Mouse (Mus musculus) limb, embryonic 14.5 days (tissue): ENCODE data around the gene Ripor2. TPM values are rescaled to one million over a fixed set of nuclear protein-coding genes. Genes with fewer than 3 reads are reported as not detected.

Experiments
- ATAC-seq: fragments of 200-750 bp; cut with Nextera tagmentation; 2 replicates; pipeline ENCODE4 v1.8.0; 2017; ENCODE audit warnings: low read depth, moderate number of reproducible peaks, moderate TSS enrichment; ENCODE audit not compliant: low FRiP score
- DNase-seq: peaks from one replicate; pipeline ENCODE4 v3.0.0-alpha.2; 2015; ENCODE audit warnings: low spot score
- H3K27ac ChIP-seq: fragments of 300-500 bp; sonication (generic); replicated peaks from 2 replicates; pipeline ENCODE4 v1.5.1; 2014; ENCODE audit warnings: low read depth, mild to moderate bottlenecking, low read length, moderate library complexity, mixed read lengths
- H3K27me3 ChIP-seq: fragments of 300-500 bp; sonication (generic); 2 replicates; pipeline ENCODE4 v1.6.1; 2014; ENCODE audit warnings: low read length, mixed read lengths; ENCODE audit not compliant: control insufficient read depth, insufficient read depth
- H3K36me3 ChIP-seq: fragments of 300-500 bp; sonication (generic); 2 replicates; pipeline ENCODE4 v1.6.1; 2014; ENCODE audit warnings: mild to moderate bottlenecking, low read length, moderate library complexity, mixed read lengths; ENCODE audit not compliant: control insufficient read depth, insufficient read depth
- H3K4me1 ChIP-seq: fragments of 300-500 bp; sonication (generic); 2 replicates; pipeline ENCODE4 v1.6.1; 2014; ENCODE audit warnings: antibody characterized with exemption, low read length, mixed read lengths; ENCODE audit not compliant: control insufficient read depth, insufficient read depth
- H3K4me2 ChIP-seq: fragments of 300-500 bp; sonication (generic); replicated peaks from 2 replicates; pipeline ENCODE4 v1.6.1; 2014; ENCODE audit warnings: low read depth, mild to moderate bottlenecking, low read length, moderate library complexity; ENCODE audit not compliant: severe bottlenecking
- H3K4me3 ChIP-seq: fragments of 300-500 bp; sonication (generic); replicated peaks from 2 replicates; pipeline ENCODE4 v1.5.1; 2014; ENCODE audit warnings: low read length
- H3K9ac ChIP-seq: fragments of 300-500 bp; sonication (generic); 2 replicates; pipeline ENCODE4 v1.6.1; 2014; ENCODE audit warnings: mild to moderate bottlenecking, low read depth, low read length, moderate library complexity; ENCODE audit not compliant: severe bottlenecking
- H3K9me3 ChIP-seq: fragments of 300-500 bp; sonication (generic); 2 replicates; pipeline ENCODE4 v1.6.1; 2016; ENCODE audit warnings: low read length; ENCODE audit not compliant: control insufficient read depth
- POLR2A ChIP-seq: fragments of 200-500 bp; IDR thresholded peaks from 2 replicates; pipeline ENCODE4 v1.8.0; 2012; ENCODE audit warnings: inconsistent platforms, mild to moderate bottlenecking, moderate library complexity, borderline replicate concordance; ENCODE audit not compliant: insufficient read depth, insufficient read length; ENCODE audit errors: extremely low read depth
- WGBS: fragments of 180-500 bp; shearing (Covaris S2); extraction: QIAGEN DNeasy Blood & Tissue Kit; methylation state at CpG from one replicate; pipeline ENCODE4 v1.1.7; 2014; 5-methylcytosine and 5-hydroxymethylcytosine counted together
- polyA plus RNA-seq, 2 experiments: library from polyadenylated mRNA; depleted of rRNA in 1 of 2; stranded (reverse) in 1 of 2; unstranded in 1 of 2; fragments of >200 nt; fragmentation: Nextera tagmentation in 1 of 2; extraction: Ambion mirVana in 1 of 2; gene quantifications; 2 replicates each; pipeline versions ENCODE4 v1.2.1 to v1.2.3; 2012 to 2014

Gene Ripor2
- polyA plus RNA-seq, 2 experiments = 5.1 TPM

DNA sequence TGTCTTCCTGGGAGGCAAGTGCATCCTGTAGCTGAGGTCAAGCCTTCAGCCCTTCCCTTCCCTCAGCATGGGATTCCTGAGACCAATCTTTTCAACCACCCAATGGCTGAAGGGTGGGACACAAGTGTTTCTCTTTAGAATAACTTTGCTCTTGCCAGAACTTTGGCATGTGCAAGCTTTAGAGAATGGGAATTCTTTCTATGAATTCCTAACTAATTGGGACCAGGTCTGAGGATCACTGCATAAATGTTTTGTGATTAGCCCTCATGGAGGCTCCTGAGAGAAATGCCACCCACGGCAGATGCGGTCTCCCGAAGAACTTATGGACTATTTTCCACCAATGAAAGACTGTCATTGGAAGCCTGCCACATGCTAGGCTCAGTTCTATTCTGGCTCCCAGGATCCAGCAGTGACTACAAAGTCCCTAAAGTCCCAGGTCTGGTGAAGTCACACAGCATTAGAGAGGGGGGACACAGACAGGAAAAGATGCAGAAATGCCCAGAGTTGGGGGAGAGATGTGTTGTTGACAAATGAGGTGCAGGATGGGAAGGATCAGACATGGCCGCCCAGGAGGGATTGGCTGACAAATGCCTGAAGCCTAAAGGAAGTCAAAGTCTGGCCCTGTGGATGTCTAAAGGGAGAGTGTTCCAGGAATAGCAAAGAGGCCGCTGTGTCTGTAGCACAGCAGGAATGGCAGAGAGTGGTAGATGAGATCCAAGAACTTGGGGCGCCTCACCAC, 44.9 kb downstream of the Ripor2 start:
- no peak overlapping the region for H3K4me3 ChIP-seq
- H3K4me1 ChIP-seq = peaks cover 5% of the 10 kb centered on the region; the same call in 1 of the 2 replicates
- no peak overlapping the region for H3K4me2 ChIP-seq
- no peak overlapping the region for H3K9ac ChIP-seq
- no peak for TF ChIP-seq POLR2A
- ATAC-seq (no peak), DNase-seq (peak; percentile 34)
- no peaks in the 10 kb centered on the region for H3K27me3 ChIP-seq
- H3K36me3 ChIP-seq = no peaks in the 10 kb centered on the region
- no peaks in the 10 kb centered on the region for H3K9me3 ChIP-seq
- WGBS = 77% methylated on average over 6 of the region's 6 CpGs
- H3K27ac ChIP-seq = no peak overlapping the region

DNA sequence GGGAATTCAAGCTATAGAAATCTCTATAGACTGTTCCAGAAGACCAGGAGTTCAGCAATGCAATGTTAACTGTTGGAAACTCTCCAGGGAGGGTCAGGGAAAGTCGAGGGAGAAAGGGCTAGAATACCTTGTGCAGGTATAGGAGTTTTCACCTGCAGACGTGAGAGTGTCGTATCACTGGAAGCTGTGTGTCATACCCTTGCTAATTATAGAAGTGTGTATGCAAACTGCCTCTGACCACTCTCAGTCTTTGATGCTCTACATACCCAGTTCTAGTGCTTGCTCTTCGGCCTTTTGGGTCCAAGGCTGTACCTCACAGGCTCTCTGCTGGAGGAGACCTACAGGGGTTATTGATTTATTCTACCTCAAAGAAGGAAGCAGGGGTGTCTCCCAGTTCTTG, 46.2 kb downstream of the Ripor2 start:
- TF ChIP-seq POLR2A = no peak
- no peak for ATAC-seq
- Histone ChIP-seq H3K4me2 (no peak overlapping the region), H3K4me1 (peaks cover 5% of the 10 kb centered on the region; the same call in 1 of the 2 replicates), H3K27me3 (no peaks in the 10 kb centered on the region), H3K27ac (no peak overlapping the region), H3K9ac (no peak overlapping the region), H3K36me3 (no peaks in the 10 kb centered on the region), H3K4me3 (no peak overlapping the region), H3K9me3 (no peaks in the 10 kb centered on the region)
- DNase-seq = no peak
- 85% methylated on average over 4 of the region's 4 CpGs for WGBS

DNA sequence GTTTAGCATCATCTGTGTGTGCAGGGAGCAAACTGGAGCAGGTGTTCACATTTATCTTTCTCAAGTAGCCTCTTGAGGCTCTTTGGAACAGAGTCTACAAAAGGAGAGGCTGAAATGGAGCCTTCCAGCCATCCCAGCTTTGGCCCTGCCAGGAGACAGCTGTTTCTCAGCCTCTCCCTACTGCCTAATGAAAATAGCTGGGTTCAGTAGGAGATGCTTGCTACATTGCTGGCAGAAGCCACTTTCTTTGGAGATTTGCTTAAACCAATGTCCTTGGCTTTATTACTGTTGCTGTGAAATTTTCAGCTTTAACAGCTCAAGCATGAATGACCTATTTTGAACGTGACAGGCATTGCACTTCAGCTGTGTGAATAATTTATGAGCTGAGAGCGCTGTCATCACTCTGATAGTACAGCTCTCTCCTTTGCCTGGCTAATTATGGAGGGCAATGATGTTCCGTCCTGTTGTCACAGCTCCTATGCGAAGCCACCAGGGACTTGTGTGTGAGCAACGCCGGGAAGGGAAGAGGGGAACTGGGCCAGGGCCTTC, 47.2 kb downstream of the Ripor2 start:
- no peak overlapping the region for H3K9ac ChIP-seq
- WGBS = 54% methylated on average over 6 of the region's 6 CpGs
- no peaks in the 10 kb centered on the region for H3K9me3 ChIP-seq
- peak; percentile 81 for ATAC-seq
- peak; percentile 73 for DNase-seq
- TF ChIP-seq POLR2A = no peak
- H3K4me1 ChIP-seq = peaks cover 5% of the 10 kb centered on the region; the same call in 1 of the 2 replicates
- H3K4me3 ChIP-seq = no peak overlapping the region
- no peaks in the 10 kb centered on the region for H3K27me3 ChIP-seq
- no peak overlapping the region for H3K27ac ChIP-seq
- H3K36me3 ChIP-seq = no peaks in the 10 kb centered on the region
- H3K4me2 ChIP-seq = no peak overlapping the region

DNA sequence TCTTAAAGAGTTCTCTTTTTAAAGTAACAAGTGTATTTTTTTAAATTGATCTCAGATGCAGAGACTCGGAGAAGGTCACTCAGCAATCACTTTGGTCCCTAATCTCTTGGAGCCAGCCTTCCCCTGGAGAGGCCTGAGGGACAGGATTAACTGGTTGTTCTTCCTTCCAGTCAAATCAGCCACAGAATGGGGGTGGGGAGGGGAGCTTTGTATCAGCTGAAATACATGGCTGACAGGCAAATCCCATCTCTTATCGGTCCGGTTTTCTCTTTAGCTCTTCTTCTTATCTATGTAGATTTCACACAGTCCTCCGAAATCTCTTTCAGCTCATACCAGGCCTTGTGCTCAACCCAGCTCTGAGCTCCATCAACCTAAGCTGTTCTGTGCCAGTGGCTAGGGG, 48.4 kb downstream of the Ripor2 start:
- H3K4me1 ChIP-seq = peaks cover 5% of the 10 kb centered on the region; the same call in 1 of the 2 replicates
- no peak overlapping the region for H3K9ac ChIP-seq
- no peak overlapping the region for H3K27ac ChIP-seq
- H3K27me3 ChIP-seq = no peaks in the 10 kb centered on the region
- no peak for ATAC-seq
- no peaks in the 10 kb centered on the region for H3K9me3 ChIP-seq
- 73% methylated on average over 4 of the region's 4 CpGs for WGBS
- no peak overlapping the region for H3K4me2 ChIP-seq
- H3K4me3 ChIP-seq = no peak overlapping the region
- H3K36me3 ChIP-seq = no peaks in the 10 kb centered on the region
- no peak for TF ChIP-seq POLR2A
- no peak for DNase-seq

DNA sequence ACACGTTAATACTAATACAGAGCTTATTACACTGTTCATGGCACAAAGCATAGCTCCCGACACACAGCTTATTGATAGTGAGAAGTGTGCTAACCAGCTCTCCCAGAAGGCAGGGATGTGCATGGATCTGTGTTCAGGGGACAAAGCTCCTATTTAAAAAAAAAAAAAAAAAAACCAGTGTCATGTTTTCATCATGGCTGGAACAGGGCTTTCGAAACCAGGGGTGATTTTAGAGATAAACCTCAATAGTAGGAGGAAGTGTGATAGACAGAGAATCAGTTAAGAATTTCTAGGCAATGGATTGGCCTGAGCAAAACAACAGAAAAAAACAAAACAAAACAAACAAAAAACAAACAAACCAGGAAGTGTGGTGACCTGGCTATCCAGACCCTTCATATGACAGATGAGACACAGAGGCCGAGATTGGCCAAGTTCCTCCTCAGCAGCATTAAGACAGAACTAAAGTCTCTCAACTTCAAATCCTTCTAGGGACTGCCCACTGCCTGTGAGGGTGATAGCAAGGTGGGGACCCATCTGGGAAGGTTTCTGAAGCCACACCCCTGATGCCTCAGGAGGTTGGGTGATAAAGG, 51.1 kb downstream of the Ripor2 start:
- H3K4me1 ChIP-seq = no peaks in the 10 kb centered on the region
- H3K4me2 ChIP-seq = no peak overlapping the region
- H3K36me3 ChIP-seq = no peaks in the 10 kb centered on the region
- no peak for DNase-seq
- H3K27me3 ChIP-seq = no peaks in the 10 kb centered on the region
- H3K9ac ChIP-seq = no peak overlapping the region
- no peaks in the 10 kb centered on the region for H3K9me3 ChIP-seq
- no peak overlapping the region for H3K27ac ChIP-seq
- no peak for ATAC-seq
- TF ChIP-seq POLR2A = no peak
- WGBS = 69% methylated on average over 4 of the region's 4 CpGs
- H3K4me3 ChIP-seq = no peak overlapping the region
